Mouse (Mus musculus): Measurements from ENCODE around the gene Olfr822.

- TF ChIP-seq CTCF (conservative IDR thresholded peaks at IDR 0.05; ENCODE audit: insufficient read depth, insufficient read length, low read depth, low read length) (no peak), POLR2A (IDR thresholded peaks at IDR 0.05; ENCODE audit: low read depth, low read length) (no peak)
These were observed at the start of gene Olfr822 for GRCm38 (mm10) chr10:130070910-130071309.
